Mouse (Mus musculus) midbrain, embryonic 14.5 days (tissue): ENCODE measurements at regions not wholly inside any gene's neighbourhood (a gene's known extent, or its start where the extent isn't known, plus 50 kb on each side); places are given as distances from the start of the nearest gene placed in this dataset.

Experiments
- ATAC-seq: fragments of 200-750 bp; cut with Nextera tagmentation; 2 replicates; pipeline ENCODE4 v1.8.0; 2017; ENCODE audit warnings: moderate number of reproducible peaks, moderate library complexity; ENCODE audit not compliant: low FRiP score, low TSS enrichment
- DNase-seq: peaks from one replicate; pipeline ENCODE4 v3.0.0-alpha.2; 2015
- H3K27ac ChIP-seq: fragments of 300-500 bp; sonication (generic); replicated peaks from 2 replicates; pipeline ENCODE4 v1.5.1; 2014; ENCODE audit warnings: mild to moderate bottlenecking, low read depth, low read length, moderate library complexity
- H3K27me3 ChIP-seq: fragments of 300-500 bp; sonication (generic); 2 replicates; pipeline ENCODE4 v1.6.1; 2014; ENCODE audit warnings: low read length, control low read depth, mixed read lengths; ENCODE audit not compliant: control insufficient read depth, insufficient read depth
- H3K36me3 ChIP-seq: fragments of 300-500 bp; sonication (generic); 2 replicates; pipeline ENCODE4 v1.6.1; 2014; ENCODE audit warnings: low read length, control low read depth; ENCODE audit not compliant: control insufficient read depth, insufficient read depth
- H3K4me1 ChIP-seq: fragments of 300-500 bp; sonication (generic); 2 replicates; pipeline ENCODE4 v1.6.1; 2014; ENCODE audit warnings: mild to moderate bottlenecking, antibody characterized with exemption, low read length, control low read depth; ENCODE audit not compliant: control insufficient read depth, insufficient read depth
- H3K4me2 ChIP-seq: fragments of 300-500 bp; sonication (generic); 2 replicates; pipeline ENCODE4 v1.6.1; 2014; ENCODE audit warnings: mild to moderate bottlenecking, low read length, moderate library complexity
- H3K4me3 ChIP-seq: fragments of 300-500 bp; sonication (generic); replicated peaks from 2 replicates; pipeline ENCODE4 v1.5.1; 2014; ENCODE audit warnings: low read depth, low read length
- H3K9ac ChIP-seq: fragments of 300-500 bp; sonication (generic); replicated peaks from 2 replicates; pipeline ENCODE4 v1.6.1; 2014; ENCODE audit warnings: mild to moderate bottlenecking, low read length, moderate library complexity
- H3K9me3 ChIP-seq: fragments of 300-500 bp; sonication (generic); 2 replicates; pipeline ENCODE4 v1.6.1; 2016; ENCODE audit warnings: low read length, control low read depth, mixed read lengths; ENCODE audit not compliant: control insufficient read depth
- WGBS: fragments of 180-500 bp; shearing (Covaris S2); extraction: QIAGEN DNeasy Blood & Tissue Kit; methylation state at CpG from one replicate; pipeline ENCODE4 v1.1.7; 2014; 5-methylcytosine and 5-hydroxymethylcytosine counted together

DNA sequence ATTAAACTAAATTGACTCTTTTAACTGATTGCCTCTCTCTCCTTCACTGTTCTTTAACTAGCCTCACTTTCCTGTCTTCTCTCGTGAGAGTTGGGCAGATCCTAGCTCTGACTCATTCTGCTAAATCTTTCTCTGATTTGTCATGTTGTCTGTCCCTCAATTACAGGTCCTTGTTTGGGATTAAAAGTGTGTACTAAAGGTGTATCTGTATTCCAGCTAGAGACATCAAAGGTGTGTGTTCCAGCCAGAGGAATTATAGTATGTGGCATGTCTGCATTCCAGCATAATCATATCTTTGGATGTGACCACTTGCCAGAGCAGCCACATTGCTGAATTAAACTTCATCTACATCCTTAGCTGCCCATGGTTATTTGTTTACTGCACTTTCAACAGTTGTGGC is 167.5 kb upstream of the Fam83b start:
- no peak overlapping the region for H3K4me2 ChIP-seq
- H3K36me3 ChIP-seq = no peaks in the 10 kb centered on the region
- H3K27ac ChIP-seq = no peak overlapping the region
- no peaks in the 10 kb centered on the region for H3K27me3 ChIP-seq
- H3K4me3 ChIP-seq = no peak overlapping the region
- 76% methylated on average over 1 of the region's 1 CpGs for WGBS
- H3K4me1 ChIP-seq = no peaks in the 10 kb centered on the region
- DNase-seq (no peak), ATAC-seq (no peak)
- no peak overlapping the region for H3K9ac ChIP-seq
- no peaks in the 10 kb centered on the region for H3K9me3 ChIP-seq

DNA sequence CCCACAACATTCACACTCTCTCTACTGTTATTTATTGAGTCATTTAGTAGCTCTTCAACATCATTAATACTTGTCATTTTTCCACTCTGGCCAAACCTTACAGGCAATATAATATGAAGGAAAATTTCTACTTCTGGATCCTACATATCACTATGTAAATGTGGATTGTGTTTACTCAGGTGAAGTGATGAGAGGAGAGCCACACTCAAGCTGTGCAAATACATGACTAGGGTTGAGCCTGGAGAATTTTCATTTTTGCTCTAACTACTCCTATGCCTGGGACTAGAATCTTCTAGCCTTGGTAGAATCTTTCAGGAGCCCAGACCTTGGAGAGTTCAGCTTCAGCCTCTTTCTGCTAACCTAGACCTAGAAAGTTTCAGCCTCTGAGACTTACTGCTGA is 166.9 kb upstream of the Fam83b start:
- no peak overlapping the region for H3K27ac ChIP-seq
- DNase-seq (no peak), ATAC-seq (no peak)

DNA sequence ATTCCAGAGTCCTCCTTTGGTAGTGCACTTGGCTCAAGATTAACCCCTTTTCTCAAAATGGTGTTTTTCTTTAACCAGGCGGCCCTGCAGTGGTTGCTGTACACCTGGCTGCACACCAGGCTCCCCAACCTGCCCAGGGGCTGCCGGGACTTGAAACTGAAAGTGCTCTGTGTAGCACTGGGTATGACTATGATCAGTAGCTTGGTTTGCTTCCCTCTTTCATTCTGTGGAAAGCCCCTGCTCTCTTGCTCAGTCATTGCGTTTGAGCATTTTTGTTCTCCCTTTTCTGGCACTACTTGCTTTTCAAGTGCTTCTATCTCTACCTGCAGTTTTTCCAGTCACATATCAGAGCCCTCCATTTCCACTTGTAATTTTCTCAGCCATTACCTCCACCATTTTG is 156.0 kb upstream of the Fam83b start:
- no peak for DNase-seq
- H3K9me3 ChIP-seq = no peaks in the 10 kb centered on the region
- H3K4me1 ChIP-seq = no peaks in the 10 kb centered on the region
- H3K4me2 ChIP-seq = no peak overlapping the region
- no peak overlapping the region for H3K4me3 ChIP-seq
- 78% methylated on average over 3 of the region's 3 CpGs for WGBS
- H3K9ac ChIP-seq = no peak overlapping the region
- no peak for ATAC-seq
- H3K27ac ChIP-seq = no peak overlapping the region
- no peaks in the 10 kb centered on the region for H3K27me3 ChIP-seq
- H3K36me3 ChIP-seq = no peaks in the 10 kb centered on the region

More for the DNA sequence above, 166.9 kb upstream of the Fam83b start:
- Histone ChIP-seq H3K4me1 (no peaks in the 10 kb centered on the region), H3K9ac (no peak overlapping the region), H3K4me2 (no peak overlapping the region), H3K36me3 (no peaks in the 10 kb centered on the region), H3K9me3 (no peaks in the 10 kb centered on the region), H3K27me3 (no peaks in the 10 kb centered on the region), H3K4me3 (no peak overlapping the region)

DNA sequence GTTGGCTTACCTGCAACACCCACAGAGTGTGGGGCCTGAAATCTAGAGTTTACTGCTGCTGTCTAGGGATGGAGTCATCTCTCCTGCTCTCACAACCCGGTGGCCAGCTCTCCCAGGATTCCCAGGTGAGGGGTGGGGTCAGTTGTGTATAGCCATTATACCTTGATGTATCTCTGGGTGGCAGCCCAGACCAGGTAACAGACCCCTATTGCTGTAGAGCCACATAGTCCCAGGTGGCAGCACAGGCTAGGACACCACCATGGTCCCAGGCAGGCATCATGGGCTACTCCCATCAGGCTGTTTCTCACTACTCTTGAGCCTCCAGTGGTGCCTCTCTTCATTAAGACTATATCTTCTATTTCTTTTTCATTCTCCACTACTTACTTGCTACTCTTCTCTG is 148.9 kb upstream of the Fam83b start:
- WGBS = 85% methylated on average over 1 of the region's 1 CpGs
- no peak for ATAC-seq
- Histone ChIP-seq H3K4me3 (no peak overlapping the region), H3K27ac (no peak overlapping the region), H3K4me2 (no peak overlapping the region), H3K27me3 (no peaks in the 10 kb centered on the region), H3K4me1 (no peaks in the 10 kb centered on the region), H3K36me3 (no peaks in the 10 kb centered on the region), H3K9ac (no peak overlapping the region), H3K9me3 (no peaks in the 10 kb centered on the region)
- no peak for DNase-seq

DNA sequence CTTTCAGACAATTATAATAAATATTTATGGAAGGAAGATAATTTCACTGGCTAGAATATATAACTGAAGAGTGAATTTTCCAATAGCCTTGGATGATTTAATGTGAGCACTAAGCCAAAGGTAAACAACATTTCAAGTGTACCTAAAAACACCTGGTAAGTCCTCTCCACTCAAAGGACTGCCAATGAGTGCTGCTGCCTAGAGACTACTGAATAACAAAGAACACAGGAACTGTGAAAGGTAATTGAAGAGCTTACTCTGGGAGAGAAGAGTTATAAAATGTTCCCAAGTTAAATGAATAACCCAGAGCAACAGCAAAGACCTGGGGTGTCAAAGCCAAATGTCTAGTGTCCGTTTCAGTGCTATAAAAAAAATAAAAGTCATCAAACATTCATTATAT is 139.5 kb upstream of the Fam83b start:
- Histone ChIP-seq H3K9me3 (no peaks in the 10 kb centered on the region), H3K27ac (no peak overlapping the region), H3K4me3 (no peak overlapping the region), H3K36me3 (no peaks in the 10 kb centered on the region), H3K27me3 (no peaks in the 10 kb centered on the region), H3K4me1 (no peaks in the 10 kb centered on the region), H3K4me2 (no peak overlapping the region), H3K9ac (no peak overlapping the region)
- 57% methylated on average over 1 of the region's 1 CpGs for WGBS
- no peak for ATAC-seq
- no peak for DNase-seq

DNA sequence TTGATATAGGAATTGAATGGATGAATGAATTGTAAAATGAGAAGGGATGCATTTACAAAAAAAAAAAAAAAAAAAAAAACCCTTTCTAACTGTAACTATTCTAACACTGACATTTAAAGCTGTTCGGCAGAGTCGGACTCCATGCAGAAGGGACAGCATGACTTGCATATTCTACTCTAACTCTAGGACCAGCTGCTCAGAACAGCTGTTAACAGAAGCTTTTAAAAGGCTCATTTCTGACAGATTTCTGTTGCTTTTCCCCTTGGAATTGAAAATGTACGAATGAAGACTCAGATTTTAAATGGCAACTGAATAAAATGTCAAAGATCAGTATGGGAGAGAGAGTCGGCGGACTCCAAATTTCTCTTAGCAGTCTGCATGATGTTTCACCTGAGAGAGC is 138.9 kb upstream of the Fam83b start:
- Histone ChIP-seq H3K9ac (no peak overlapping the region), H3K36me3 (no peaks in the 10 kb centered on the region), H3K4me3 (no peak overlapping the region), H3K9me3 (no peaks in the 10 kb centered on the region), H3K27ac (no peak overlapping the region), H3K4me1 (no peaks in the 10 kb centered on the region), H3K4me2 (no peak overlapping the region), H3K27me3 (no peaks in the 10 kb centered on the region)
- WGBS = 83% methylated on average over 5 of the region's 5 CpGs
- peak; percentile 1 for DNase-seq
- no peak for ATAC-seq

DNA sequence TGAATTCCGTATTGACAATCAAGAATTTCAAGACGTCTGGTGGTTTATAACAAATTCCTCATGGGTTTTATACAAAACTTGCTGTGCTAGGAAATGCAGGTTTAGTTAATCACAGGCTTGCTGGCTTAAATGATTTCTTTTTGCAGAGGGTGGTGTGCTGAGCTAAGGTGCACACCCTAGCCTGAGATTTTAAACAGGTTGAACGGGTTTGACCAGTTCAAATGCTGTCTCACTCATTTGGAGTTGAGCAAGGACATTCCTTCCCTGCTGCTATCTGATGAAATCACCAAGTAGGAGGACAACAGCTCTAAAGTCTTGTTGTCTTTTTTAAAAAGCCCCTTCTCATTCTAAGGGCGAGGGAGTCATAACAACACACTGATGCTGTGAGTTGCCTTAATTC is 128.6 kb upstream of the Fam83b start:
- no peak for ATAC-seq
- Histone ChIP-seq H3K4me2 (no peak overlapping the region), H3K4me3 (no peak overlapping the region), H3K36me3 (no peaks in the 10 kb centered on the region), H3K9ac (no peak overlapping the region), H3K27ac (no peak overlapping the region), H3K27me3 (no peaks in the 10 kb centered on the region), H3K4me1 (no peaks in the 10 kb centered on the region), H3K9me3 (no peaks in the 10 kb centered on the region)
- WGBS = 78% methylated on average over 4 of the region's 4 CpGs
- no peak for DNase-seq

DNA sequence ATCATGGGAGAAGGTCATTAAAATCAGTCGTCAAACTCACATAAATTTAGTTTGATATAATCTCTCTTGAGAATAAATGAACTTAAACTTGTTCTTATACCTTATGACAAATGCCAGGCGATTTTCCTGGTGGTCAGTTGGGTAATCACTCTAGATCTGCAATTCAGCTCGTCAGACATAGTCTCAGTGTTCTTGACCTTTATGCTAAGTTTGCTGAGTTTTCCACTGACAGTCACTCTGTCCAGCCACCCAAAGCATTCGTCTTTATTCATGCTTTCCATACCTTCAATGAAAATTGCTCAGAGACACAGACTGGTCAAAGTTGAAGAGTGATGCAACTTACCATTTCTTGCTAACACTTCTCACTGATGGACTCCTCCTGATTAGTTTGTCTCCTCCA is 126.1 kb upstream of the Fam83b start:
- no peaks in the 10 kb centered on the region for H3K4me1 ChIP-seq
- no peak overlapping the region for H3K4me3 ChIP-seq
- H3K27me3 ChIP-seq = no peaks in the 10 kb centered on the region
- no peak overlapping the region for H3K9ac ChIP-seq
- 83% methylated on average over 4 of the region's 4 CpGs for WGBS
- no peaks in the 10 kb centered on the region for H3K36me3 ChIP-seq
- no peaks in the 10 kb centered on the region for H3K9me3 ChIP-seq
- H3K4me2 ChIP-seq = no peak overlapping the region
- ATAC-seq = no peak
- DNase-seq = no peak
- H3K27ac ChIP-seq = no peak overlapping the region

DNA sequence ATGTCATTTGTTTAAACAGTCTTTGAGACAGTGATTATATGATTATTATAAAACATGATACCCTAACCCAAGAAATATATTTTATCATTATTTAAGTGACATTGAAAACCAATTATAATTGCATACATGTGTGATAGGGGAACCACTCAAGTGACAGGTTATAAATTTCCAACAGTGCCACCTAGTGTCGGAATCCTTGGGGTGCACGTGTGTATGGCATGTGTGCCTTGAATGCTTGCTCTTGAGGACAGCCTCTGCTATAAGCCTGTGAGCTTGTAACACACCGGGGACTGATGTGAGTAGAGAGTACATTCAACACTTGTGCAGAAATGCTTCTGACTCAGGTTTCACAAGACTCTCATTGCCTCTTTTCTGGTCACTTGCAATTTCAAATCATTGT is 93.9 kb upstream of the Fam83b start:
- peak; percentile 71; the same call in 1 of the 2 replicates for ATAC-seq
- no peaks in the 10 kb centered on the region for H3K4me1 ChIP-seq

More for the DNA sequence above, 93.9 kb upstream of the Fam83b start:
- Histone ChIP-seq H3K27ac (no peak overlapping the region), H3K36me3 (no peaks in the 10 kb centered on the region), H3K9me3 (no peaks in the 10 kb centered on the region), H3K27me3 (no peaks in the 10 kb centered on the region), H3K9ac (no peak overlapping the region), H3K4me3 (no peak overlapping the region), H3K4me2 (no peak overlapping the region)
- 25% methylated on average over 3 of the region's 3 CpGs for WGBS
- DNase-seq = peak; percentile 80
